Mouse (Mus musculus): ENCODE data around the gene Ppcdc. TPM values are rescaled to one million over a fixed set of nuclear protein-coding genes. Genes with fewer than 3 reads are reported as not detected.

Ppcdc gene
- polyA plus RNA-seq, 1 experiment from 2014 or later, result 20.3 TPM

DNA sequence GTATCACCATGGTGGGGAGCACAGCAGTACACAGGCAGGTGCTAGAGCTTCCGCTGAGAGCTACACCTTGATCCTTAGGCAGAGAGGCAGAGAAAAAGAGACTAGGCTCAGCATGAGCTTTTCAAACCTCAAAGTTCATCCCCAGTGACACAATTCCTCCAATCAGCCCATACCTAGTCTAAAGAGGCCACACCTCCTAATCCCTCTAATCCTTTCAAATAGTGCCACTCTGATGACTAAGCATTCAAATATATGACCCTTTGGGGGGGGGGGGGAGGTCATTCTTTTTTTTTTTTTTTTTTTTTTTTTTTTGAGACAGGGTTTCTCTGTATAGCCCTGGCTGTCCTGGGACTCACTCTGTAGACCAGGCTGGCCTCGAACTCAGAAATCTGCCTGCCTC lies 41.2 kb downstream of the Ppcdc start:
- Histone ChIP-seq H3K9me3 (ENCODE audit: control insufficient read depth, low read length) (no peaks in the 10 kb centered on the region), H3K9ac (replicated peaks; ENCODE audit: low read depth, low read length) (no peak overlapping the region), H3K36me3 (ENCODE audit: control insufficient read depth, insufficient read depth, low read length) (no peaks in the 10 kb centered on the region), H3K4me3 (ENCODE audit: low read depth, low read length) (no peak overlapping the region), H3K4me1 (ENCODE audit: control insufficient read depth, insufficient read depth, low read length) (no peaks in the 10 kb centered on the region), H3K27me3 (ENCODE audit: control insufficient read depth, insufficient read depth, low read length) (no peaks in the 10 kb centered on the region), H3K4me2 (ENCODE audit: low read depth, low read length) (no peak overlapping the region), H3K27ac (ENCODE audit: low read depth, low read length) (no peak overlapping the region)
- 95% methylated on average over 2 of the region's 2 CpGs for WGBS
- ATAC-seq (ENCODE audit: low read depth), result no peak

DNA sequence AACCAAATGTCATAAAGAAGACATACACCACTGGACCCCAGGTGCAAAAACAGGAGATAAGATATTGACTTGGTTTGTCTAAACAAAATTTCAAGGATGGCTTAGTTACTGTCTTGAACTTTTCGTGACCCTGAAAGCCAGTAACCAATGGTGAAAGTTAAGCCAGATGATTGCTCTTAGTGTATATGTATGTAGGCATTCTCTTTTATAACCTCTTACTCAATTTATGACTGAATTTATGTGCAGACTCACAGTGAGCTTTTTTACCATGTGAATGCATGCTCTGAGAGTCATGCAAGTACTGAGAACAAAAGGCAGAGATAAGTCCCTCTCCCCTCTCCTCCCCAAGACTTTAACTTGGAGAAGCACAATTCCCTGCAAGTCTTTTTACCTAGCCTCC lies 47.0 kb downstream of the Ppcdc start:
- no peaks in the 10 kb centered on the region for H3K9me3 ChIP-seq (ENCODE audit: control insufficient read depth, low read length)
- ATAC-seq (ENCODE audit: low read depth), result no peak
- 85% methylated on average over 1 of the region's 1 CpGs for WGBS
- H3K27me3 ChIP-seq (ENCODE audit: control insufficient read depth, insufficient read depth, low read length), result no peaks in the 10 kb centered on the region
- no peak overlapping the region for H3K4me3 ChIP-seq (ENCODE audit: low read depth, low read length)
- no peak overlapping the region for H3K27ac ChIP-seq (ENCODE audit: low read depth, low read length)
- no peaks in the 10 kb centered on the region for H3K36me3 ChIP-seq (ENCODE audit: control insufficient read depth, insufficient read depth, low read length)
- H3K9ac ChIP-seq (replicated peaks; ENCODE audit: low read depth, low read length), result no peak overlapping the region
- no peak overlapping the region for H3K4me2 ChIP-seq (ENCODE audit: low read depth, low read length)
- no peaks in the 10 kb centered on the region for H3K4me1 ChIP-seq (ENCODE audit: control insufficient read depth, insufficient read depth, low read length)

DNA sequence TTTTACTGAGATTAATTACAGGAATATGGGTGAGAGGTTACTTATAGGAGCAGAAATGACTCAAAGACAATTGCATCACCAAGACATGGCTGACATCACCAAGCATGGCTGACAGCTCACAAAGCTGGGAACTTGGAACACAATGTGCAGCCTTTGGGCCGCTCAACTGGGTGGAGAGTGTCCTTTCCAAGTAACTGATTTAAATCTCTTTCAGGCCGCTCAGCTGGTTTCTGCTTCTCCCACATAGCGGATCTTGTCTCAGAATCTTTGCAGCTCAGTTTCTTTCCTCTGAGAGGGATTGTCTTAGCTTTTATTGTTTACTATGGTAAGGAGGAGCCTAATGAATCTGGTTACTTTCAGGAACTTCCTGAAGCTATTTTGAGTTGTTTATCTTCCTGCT lies 49.1 kb downstream of the Ppcdc start:
- H3K4me3 ChIP-seq (ENCODE audit: low read depth, low read length), result no peak overlapping the region
- no peaks in the 10 kb centered on the region for H3K4me1 ChIP-seq (ENCODE audit: control insufficient read depth, insufficient read depth, low read length)
- WGBS, result 86% methylated on average over 3 of the region's 3 CpGs
- H3K9me3 ChIP-seq (ENCODE audit: control insufficient read depth, low read length), result no peaks in the 10 kb centered on the region
- no peak for ATAC-seq (ENCODE audit: low read depth)
- no peaks in the 10 kb centered on the region for H3K36me3 ChIP-seq (ENCODE audit: control insufficient read depth, insufficient read depth, low read length)
- no peak overlapping the region for H3K27ac ChIP-seq (ENCODE audit: low read depth, low read length)
- no peaks in the 10 kb centered on the region for H3K27me3 ChIP-seq (ENCODE audit: control insufficient read depth, insufficient read depth, low read length)
- no peak overlapping the region for H3K9ac ChIP-seq (replicated peaks; ENCODE audit: low read depth, low read length)
- H3K4me2 ChIP-seq (ENCODE audit: low read depth, low read length), result no peak overlapping the region

DNA sequence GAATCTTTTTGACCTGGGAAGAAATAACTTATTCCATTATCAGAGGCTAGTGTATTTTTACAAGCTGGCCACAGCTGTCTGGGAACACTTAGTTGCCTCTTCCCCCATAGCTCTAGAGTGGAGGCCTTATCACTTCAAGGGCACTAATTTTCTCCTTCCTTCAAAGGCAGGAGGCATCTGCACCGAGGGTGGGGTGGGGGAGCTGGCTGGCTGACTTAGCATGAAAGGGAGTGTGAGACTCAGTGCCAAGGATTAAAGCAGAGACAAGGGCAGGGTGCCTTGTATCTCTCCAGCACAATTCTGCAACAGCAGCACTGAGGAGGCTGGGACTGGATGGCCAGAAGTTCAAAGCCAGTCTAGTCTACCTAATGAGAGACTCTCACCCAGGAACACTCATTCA lies 50.8 kb downstream of the Ppcdc start:
- no peak overlapping the region for H3K9ac ChIP-seq (replicated peaks; ENCODE audit: low read depth, low read length)
- H3K4me3 ChIP-seq (ENCODE audit: low read depth, low read length), result no peak overlapping the region
- WGBS, result 31% methylated on average over 1 of the region's 1 CpGs
- H3K36me3 ChIP-seq (ENCODE audit: control insufficient read depth, insufficient read depth, low read length), result no peaks in the 10 kb centered on the region
- no peak for ATAC-seq (ENCODE audit: low read depth)
- H3K4me2 ChIP-seq (ENCODE audit: low read depth, low read length), result no peak overlapping the region
- H3K9me3 ChIP-seq (ENCODE audit: control insufficient read depth, low read length), result no peaks in the 10 kb centered on the region
- H3K27ac ChIP-seq (ENCODE audit: low read depth, low read length), result no peak overlapping the region
- H3K27me3 ChIP-seq (ENCODE audit: control insufficient read depth, insufficient read depth, low read length), result no peaks in the 10 kb centered on the region
- no peaks in the 10 kb centered on the region for H3K4me1 ChIP-seq (ENCODE audit: control insufficient read depth, insufficient read depth, low read length)

DNA sequence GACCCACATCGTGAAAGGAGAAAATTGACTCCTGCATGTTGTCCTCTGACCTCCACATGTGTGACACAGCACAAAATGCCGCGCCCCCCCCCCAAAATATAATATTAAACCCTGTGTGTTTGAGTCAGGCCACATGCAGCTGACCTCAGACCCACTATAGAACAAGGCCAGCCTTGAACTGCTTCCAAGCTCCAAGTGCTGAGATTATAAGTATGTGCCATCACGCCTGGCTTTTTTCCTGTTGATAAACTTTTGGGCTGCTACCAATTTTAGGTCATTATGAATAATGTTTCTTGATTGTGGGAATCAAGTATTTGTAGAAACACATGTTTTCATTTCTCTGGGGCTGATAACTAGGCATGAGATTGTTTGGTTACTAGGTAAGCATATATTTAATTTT lies 53.0 kb downstream of the Ppcdc start:
- no peak overlapping the region for H3K4me3 ChIP-seq (ENCODE audit: low read depth, low read length)
- no peak overlapping the region for H3K4me2 ChIP-seq (ENCODE audit: low read depth, low read length)
- WGBS, result 96% methylated on average over 4 of the region's 4 CpGs

DNA sequence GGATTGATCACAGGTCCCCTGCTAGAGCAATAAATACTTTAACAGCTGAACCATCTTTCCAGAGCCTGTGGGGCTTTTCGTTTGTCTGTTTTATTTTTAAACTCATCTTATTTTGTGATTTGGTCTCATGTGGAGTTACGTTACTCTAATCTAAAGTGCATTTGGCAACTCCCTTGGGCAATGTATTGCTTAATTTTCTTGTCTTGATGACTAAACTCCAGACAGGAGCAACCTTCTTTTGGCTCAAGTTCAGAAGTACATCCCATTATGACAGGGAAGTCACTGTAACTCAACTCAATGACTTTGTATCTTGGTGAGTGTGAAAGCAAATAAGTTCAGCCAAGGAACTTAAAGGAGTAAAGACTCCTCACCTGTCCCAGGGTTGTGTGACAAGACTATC lies 55.3 kb downstream of the Ppcdc start:
- no peak for ATAC-seq (ENCODE audit: low read depth)
- WGBS, result 60% methylated on average over 2 of the region's 2 CpGs
- H3K27ac ChIP-seq (ENCODE audit: low read depth, low read length), result no peak overlapping the region
- H3K27me3 ChIP-seq (ENCODE audit: control insufficient read depth, insufficient read depth, low read length), result no peaks in the 10 kb centered on the region
- no peaks in the 10 kb centered on the region for H3K36me3 ChIP-seq (ENCODE audit: control insufficient read depth, insufficient read depth, low read length)
- no peaks in the 10 kb centered on the region for H3K9me3 ChIP-seq (ENCODE audit: control insufficient read depth, low read length)
- no peak overlapping the region for H3K4me3 ChIP-seq (ENCODE audit: low read depth, low read length)
- H3K4me1 ChIP-seq (ENCODE audit: control insufficient read depth, insufficient read depth, low read length), result no peaks in the 10 kb centered on the region
- H3K4me2 ChIP-seq (ENCODE audit: low read depth, low read length), result no peak overlapping the region
- H3K9ac ChIP-seq (replicated peaks; ENCODE audit: low read depth, low read length), result no peak overlapping the region

More for the DNA sequence above, 53.0 kb downstream of the Ppcdc start:
- no peaks in the 10 kb centered on the region for H3K36me3 ChIP-seq (ENCODE audit: control insufficient read depth, insufficient read depth, low read length)
- H3K9me3 ChIP-seq (ENCODE audit: control insufficient read depth, low read length), result no peaks in the 10 kb centered on the region
- H3K27ac ChIP-seq (ENCODE audit: low read depth, low read length), result no peak overlapping the region
- no peak for ATAC-seq (ENCODE audit: low read depth)
- no peak overlapping the region for H3K9ac ChIP-seq (replicated peaks; ENCODE audit: low read depth, low read length)
- H3K27me3 ChIP-seq (ENCODE audit: control insufficient read depth, insufficient read depth, low read length), result no peaks in the 10 kb centered on the region
- H3K4me1 ChIP-seq (ENCODE audit: control insufficient read depth, insufficient read depth, low read length), result no peaks in the 10 kb centered on the region

DNA sequence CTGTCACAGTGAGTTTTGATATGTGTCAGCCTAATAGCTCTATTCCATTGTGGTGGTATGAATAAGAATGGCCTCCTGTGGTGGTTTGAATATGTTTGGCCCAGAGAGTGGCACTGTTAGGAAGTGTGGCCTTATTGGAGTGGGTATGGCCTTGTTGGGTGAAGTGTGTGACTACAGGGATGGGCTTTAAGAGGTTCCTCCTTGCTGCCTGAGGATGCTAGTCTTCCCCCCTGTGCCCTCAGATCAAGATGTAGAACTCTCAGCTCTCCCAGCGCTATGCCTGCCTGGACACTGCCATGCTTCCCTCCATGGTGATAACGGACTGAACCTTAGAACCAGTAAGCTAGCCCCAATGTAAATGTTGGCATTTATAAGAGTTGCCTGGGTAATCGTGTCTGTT lies 78.9 kb downstream of the Ppcdc start:
- H3K4me3 ChIP-seq (ENCODE audit: low read depth, low read length), result no peak overlapping the region
- ATAC-seq (ENCODE audit: low read depth), result no peak
- 93% methylated on average over 3 of the region's 3 CpGs for WGBS
- no peaks in the 10 kb centered on the region for H3K4me1 ChIP-seq (ENCODE audit: control insufficient read depth, insufficient read depth, low read length)
- no peak overlapping the region for H3K27ac ChIP-seq (ENCODE audit: low read depth, low read length)
- no peak overlapping the region for H3K9ac ChIP-seq (replicated peaks; ENCODE audit: low read depth, low read length)
- H3K9me3 ChIP-seq (ENCODE audit: control insufficient read depth, low read length), result no peaks in the 10 kb centered on the region
- no peaks in the 10 kb centered on the region for H3K36me3 ChIP-seq (ENCODE audit: control insufficient read depth, insufficient read depth, low read length)
- no peak overlapping the region for H3K4me2 ChIP-seq (ENCODE audit: low read depth, low read length)
- H3K27me3 ChIP-seq (ENCODE audit: control insufficient read depth, insufficient read depth, low read length), result no peaks in the 10 kb centered on the region

DNA sequence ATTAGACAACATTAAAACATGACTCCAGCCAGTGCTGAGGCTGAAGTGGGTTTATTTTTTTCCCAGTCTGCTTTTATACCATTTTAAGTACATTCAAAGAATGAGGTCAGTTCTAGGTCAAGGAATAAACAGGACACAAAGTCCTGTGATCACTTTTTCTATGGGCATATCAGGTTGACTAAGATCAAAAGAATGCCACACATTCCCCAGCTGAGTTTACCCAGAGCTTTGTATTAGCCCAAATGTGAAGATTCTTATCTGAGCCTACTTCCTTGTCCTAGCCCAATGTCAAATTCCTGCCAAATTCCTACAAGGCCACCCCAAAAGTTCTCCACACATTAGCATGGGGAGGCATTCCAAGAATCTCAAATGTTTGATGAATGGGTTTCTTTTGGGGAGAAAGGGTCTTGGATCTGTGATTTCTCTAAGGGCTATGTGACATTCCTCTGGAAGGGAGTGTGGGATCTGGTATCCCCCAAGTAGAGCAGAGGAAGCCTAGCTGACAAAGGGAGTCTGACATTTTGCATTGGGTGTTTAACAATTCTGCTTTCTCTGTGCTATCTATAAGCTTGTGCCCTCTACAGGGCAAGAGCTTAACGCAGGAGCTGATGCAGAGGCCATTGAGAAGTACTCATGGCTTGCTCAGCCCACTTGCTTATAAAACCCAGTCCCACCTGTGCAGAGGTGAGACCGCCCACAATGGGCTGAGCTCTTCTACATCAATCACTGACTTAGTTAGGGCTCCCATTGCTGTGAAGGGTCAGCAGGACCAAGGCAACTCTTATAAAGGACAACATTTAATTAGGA lies 85.3 kb downstream of the Ppcdc start:
- Histone ChIP-seq H3K36me3 (ENCODE audit: control insufficient read depth, insufficient read depth, low read length) (no peaks in the 10 kb centered on the region), H3K27me3 (ENCODE audit: control insufficient read depth, insufficient read depth, low read length) (no peaks in the 10 kb centered on the region), H3K4me2 (ENCODE audit: low read depth, low read length) (no peak overlapping the region), H3K27ac (ENCODE audit: low read depth, low read length) (no peak overlapping the region), H3K9ac (replicated peaks; ENCODE audit: low read depth, low read length) (no peak overlapping the region), H3K4me3 (ENCODE audit: low read depth, low read length) (no peak overlapping the region), H3K9me3 (ENCODE audit: control insufficient read depth, low read length) (no peaks in the 10 kb centered on the region), H3K4me1 (ENCODE audit: control insufficient read depth, insufficient read depth, low read length) (no peaks in the 10 kb centered on the region)
- no peak for ATAC-seq (ENCODE audit: low read depth)
- WGBS, result 70% methylated on average over 2 of the region's 2 CpGs

DNA sequence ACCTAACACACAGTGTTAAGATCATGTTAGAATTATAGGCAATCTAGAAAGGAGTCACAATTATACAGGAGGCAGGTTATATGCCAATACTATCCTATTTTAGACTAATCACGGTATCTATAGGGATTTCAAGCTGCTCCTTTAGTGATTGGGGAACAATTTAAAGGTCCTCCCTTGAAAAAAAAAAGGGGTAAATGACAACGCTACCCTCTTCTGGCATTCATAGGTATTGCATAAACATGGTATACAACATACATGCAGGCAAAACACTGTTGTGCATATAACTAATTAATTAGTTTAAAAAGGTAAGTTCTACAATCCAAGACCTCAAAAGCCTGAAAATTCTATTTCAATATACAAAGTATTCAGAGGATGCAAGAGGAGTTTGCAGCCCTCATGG lies 88.6 kb downstream of the Ppcdc start:
- no peak overlapping the region for H3K4me2 ChIP-seq (ENCODE audit: low read depth, low read length)
- no peaks in the 10 kb centered on the region for H3K27me3 ChIP-seq (ENCODE audit: control insufficient read depth, insufficient read depth, low read length)
- H3K9ac ChIP-seq (replicated peaks; ENCODE audit: low read depth, low read length), result no peak overlapping the region
- ATAC-seq (ENCODE audit: low read depth), result no peak
- H3K27ac ChIP-seq (ENCODE audit: low read depth, low read length), result no peak overlapping the region
- H3K4me1 ChIP-seq (ENCODE audit: control insufficient read depth, insufficient read depth, low read length), result no peaks in the 10 kb centered on the region
- 53% methylated on average over 2 of the region's 2 CpGs for WGBS
- no peak overlapping the region for H3K4me3 ChIP-seq (ENCODE audit: low read depth, low read length)
- no peaks in the 10 kb centered on the region for H3K36me3 ChIP-seq (ENCODE audit: control insufficient read depth, insufficient read depth, low read length)
- no peaks in the 10 kb centered on the region for H3K9me3 ChIP-seq (ENCODE audit: control insufficient read depth, low read length)

Measured in neural tube, embryonic 14.5 days (tissue).